Mouse (Mus musculus) CH12.LX (cell line): ENCODE measurements around the gene Eral1. TPM values are rescaled to one million over a fixed set of nuclear protein-coding genes. Genes with fewer than 3 reads are reported as not detected.

ENCODE experiments used
- DNase-seq: peaks from one replicate; pipeline ENCODE4 v3.0.0-alpha.2; 2013; ENCODE audit errors: extremely low read depth
- H3K27ac ChIP-seq: 2 replicates; pipeline ENCODE4 v1.5.1; 2012; ENCODE audit warnings: low read depth, mild to moderate bottlenecking, control low read depth, moderate library complexity; ENCODE audit not compliant: insufficient read depth
- H3K27me3 ChIP-seq: replicated peaks from 2 replicates; pipeline ENCODE3; 2012; ENCODE audit warnings: inconsistent platforms
- H3K36me3 ChIP-seq, 2 experiments: replicated peaks in 1 of 2; 2 replicates each; pipeline versions ENCODE3 to v1.6.1; 2012; ENCODE audit warnings: inconsistent platforms in 1 of 2, low read length in 1 of 2, mild to moderate bottlenecking in 1 of 2, mixed read lengths in 1 of 2, moderate library complexity in 1 of 2; ENCODE audit not compliant: control insufficient read depth in 1 of 2, insufficient read depth in 1 of 2
- H3K4me1 ChIP-seq, 2 experiments: 2 replicates each; pipeline ENCODE4 v1.6.1; 2012; ENCODE audit warnings: inconsistent platforms in 1 of 2, moderate library complexity in 1 of 2; ENCODE audit not compliant: insufficient read depth in 2 of 2, control insufficient read depth in 1 of 2
- H3K4me2 ChIP-seq: 2 replicates; pipeline ENCODE4 v1.6.1; 2012; ENCODE audit warnings: low read depth, mild to moderate bottlenecking, control low read depth; ENCODE audit not compliant: poor library complexity, insufficient read depth, severe bottlenecking
- H3K4me3 ChIP-seq, 3 experiments: fragments of 150-350 bp in 1 of 3; sonication (generic) in 1 of 3; replicated peaks in 1 of 3; 2 replicates each; pipeline versions ENCODE3 to v1.5.1; 2011 to 2012; ENCODE audit warnings: low read depth in 2 of 3, low read length in 2 of 3, mild to moderate bottlenecking in 2 of 3, moderate library complexity in 2 of 3, control low read depth in 1 of 3, improper control_type of control experiment in 1 of 3, inconsistent platforms in 1 of 3, mixed read lengths in 1 of 3; ENCODE audit not compliant: poor library complexity in 1 of 3
- H3K79me2 ChIP-seq: replicated peaks from 2 replicates; pipeline ENCODE4 v1.6.1; 2012; ENCODE audit warnings: mild to moderate bottlenecking, moderate library complexity; ENCODE audit not compliant: control insufficient read depth, poor library complexity, insufficient read depth, severe bottlenecking; ENCODE audit errors: extremely low read depth
- H3K9ac ChIP-seq: 2 replicates; pipeline ENCODE4 v1.6.1; 2012; ENCODE audit warnings: low read depth, mild to moderate bottlenecking, control low read depth, moderate library complexity; ENCODE audit not compliant: insufficient read depth
- H3K9me3 ChIP-seq: replicated peaks from 2 replicates; pipeline ENCODE3; 2012; ENCODE audit warnings: low read length, inconsistent platforms, mixed read lengths
- CTCF ChIP-seq, 2 experiments: IDR thresholded peaks in 1 of 2; conservative IDR thresholded peaks in 1 of 2; 2 replicates each; pipeline ENCODE4 v1.5.1; 2011 to 2012; ENCODE audit warnings: low read depth in 2 of 2, low read length in 2 of 2, improper control_type of control experiment in 1 of 2, inconsistent platforms in 1 of 2, mild to moderate bottlenecking in 1 of 2, moderate library complexity in 1 of 2
- EP300 ChIP-seq: IDR thresholded peaks from 2 replicates; pipeline ENCODE4 v1.6.1; 2011; ENCODE audit warnings: low read length, improper control_type of control experiment
- JUND ChIP-seq: conservative IDR thresholded peaks from 2 replicates; pipeline ENCODE4 v1.6.1; 2011; ENCODE audit warnings: low read depth, low read length, improper control_type of control experiment
- MAFK ChIP-seq: IDR thresholded peaks from 2 replicates; pipeline ENCODE4 v1.6.1; 2011; ENCODE audit warnings: low read length, improper control_type of control experiment; ENCODE audit not compliant: insufficient replicate concordance
- MAX ChIP-seq: IDR thresholded peaks from 2 replicates; pipeline ENCODE4 v1.6.1; 2011; ENCODE audit warnings: low read length, improper control_type of control experiment
- MEF2A ChIP-seq: IDR thresholded peaks from 2 replicates; pipeline ENCODE4 v1.6.1; 2014; ENCODE audit warnings: low read depth, mild to moderate bottlenecking, inconsistent platforms, low read length, improper control_type of control experiment, borderline replicate concordance
- MXI1 ChIP-seq: IDR thresholded peaks from 2 replicates; pipeline ENCODE4 v1.6.1; 2011; ENCODE audit warnings: mild to moderate bottlenecking, low read depth, low read length, improper control_type of control experiment
- MYC ChIP-seq: IDR thresholded peaks from 2 replicates; pipeline ENCODE4 v1.6.1; 2011; ENCODE audit warnings: low read depth, mild to moderate bottlenecking, improper control_type of control experiment, low read length
- POLR2AphosphoS2 ChIP-seq: IDR thresholded peaks from 2 replicates; pipeline ENCODE4 v1.6.1; 2011; ENCODE audit warnings: low read depth, low read length, improper control_type of control experiment
- TBP ChIP-seq: conservative IDR thresholded peaks from 2 replicates; pipeline ENCODE4 v1.6.1; 2011; ENCODE audit warnings: low read depth, low read length, improper control_type of control experiment
- USF2 ChIP-seq: conservative IDR thresholded peaks from 2 replicates; pipeline ENCODE4 v1.6.1; 2011; ENCODE audit warnings: low read depth, low read length, improper control_type of control experiment
- ZKSCAN1 ChIP-seq: IDR thresholded peaks from 2 replicates; pipeline ENCODE4 v1.6.1; 2012; ENCODE audit warnings: low read depth, inconsistent platforms, low read length, improper control_type of control experiment, borderline replicate concordance
- ZMIZ1 ChIP-seq: IDR thresholded peaks from 2 replicates; pipeline ENCODE4 v1.6.1; 2012; ENCODE audit warnings: low read depth, mild to moderate bottlenecking, inconsistent platforms, low read length, improper control_type of control experiment
- dilution Hi-C: fragments of 300-500 bp; cut with MboI; formaldehyde crosslinking; loops from 2 replicates; pipeline ENCODE4 v1.14.3; 2020; ENCODE audit warnings: low sequenced_read_pairs; ENCODE audit not compliant: extremely low pct_unique_long_range_greater_than_20kb, extremely low pct_ligation_motif_present
- in situ Hi-C: fragments of 300-500 bp; cut with MboI; formaldehyde crosslinking; loops from 3 replicates; pipeline ENCODE4 v1.14.3; 2019; ENCODE audit warnings: low sequenced_read_pairs, low pct_ligation_motif_present, low pct_unique_long_range_greater_than_20kb, mixed read lengths
- polyA plus RNA-seq: library from polyadenylated mRNA; unstranded; fragments of >175 nt; gene quantifications from 2 replicates; pipeline ENCODE4 v1.2.1, GENCODE M21; 2012; ENCODE audit warnings: low read depth; ENCODE audit not compliant: insufficient read length
- total RNA-seq, 2 experiments: library from RNA; depleted of rRNA; stranded (reverse); fragments of 300-350 nt in 1 of 2; fragments of >200 nt in 1 of 2; gene quantifications; 2 replicates each; pipeline ENCODE4 v1.2.3; 2012 to 2014

Gene Eral1
- total and polyA plus RNA-seq, 3 experiments = 39.1 to 43.2 (median 41.5) TPM

- H3K4me3 ChIP-seq = no peak overlapping the region
- H3K27me3 ChIP-seq = no peaks in the 10 kb centered on the region
- in situ Hi-C loops = no loop called here
- peaks cover 50 to 86% of the 10 kb centered on the region in 2 experiments for H3K36me3 ChIP-seq
- dilution Hi-C loops = no loop called here
- no peak overlapping the region for H3K9ac ChIP-seq
- no peak for DNase-seq
- H3K27ac ChIP-seq = no peak overlapping the region
- TF ChIP-seq POLR2AphosphoS2 (no peak), USF2 (no peak), MEF2A (no peak), ZMIZ1 (no peak), MXI1 (no peak)
- H3K4me1 ChIP-seq = peaks cover 4 to 9% of the 10 kb centered on the region in 2 experiments
- H3K4me2 ChIP-seq = no peak overlapping the region
- peaks cover 10% of the 10 kb centered on the region for H3K79me2 ChIP-seq
- H3K9me3 ChIP-seq = no peaks in the 10 kb centered on the region
Observed at GRCm38 (mm10) chr11:78074277-78074652, 5.9 kb downstream of the Eral1 start.

DNA sequence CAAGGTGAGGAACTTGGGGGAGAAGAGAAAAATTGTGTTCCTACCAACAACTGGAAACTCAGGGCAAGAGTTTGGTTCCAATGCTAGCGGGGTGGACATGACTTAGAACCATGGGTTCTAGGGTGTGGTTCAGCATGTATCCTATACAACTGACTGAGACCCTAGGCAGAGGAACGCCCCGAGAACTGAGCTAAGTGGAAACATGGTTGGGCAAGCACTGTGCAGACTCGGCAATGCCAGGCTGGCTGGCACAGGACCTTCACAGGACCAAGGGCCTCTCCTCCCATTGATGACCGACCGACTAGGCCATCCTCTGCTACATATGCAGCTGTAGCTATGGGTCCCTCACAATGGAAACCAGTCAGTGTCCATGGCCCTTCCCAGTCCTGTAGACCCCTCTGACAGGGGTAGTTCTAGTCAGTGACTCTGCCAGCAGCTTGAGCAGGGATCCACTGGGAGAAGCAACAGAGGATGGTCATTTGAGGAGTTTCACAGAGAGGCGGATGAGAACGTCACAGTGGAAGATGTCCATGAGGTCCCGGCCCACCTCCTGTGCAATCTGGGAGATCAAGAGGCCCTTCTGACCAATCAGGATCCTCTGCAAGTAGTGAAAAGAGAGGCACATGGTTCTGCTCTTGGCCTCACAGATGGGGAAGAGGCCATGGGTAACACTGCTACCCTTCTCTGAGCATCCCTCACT lies 6.5 kb downstream of the Eral1 start:
- no peak overlapping the region for H3K4me2 ChIP-seq
- TF ChIP-seq EP300 (no peak), JUND (no peak), MYC (no peak), MAFK (no peak), MAX (no peak), TBP (no peak), ZKSCAN1 (no peak), CTCF (conservative IDR thresholded peaks at IDR 0.05 in 1 of 2, IDR thresholded peaks at IDR 0.05 in 1 of 2; ENCODE audit: low read depth in 2 of 2, low read length in 2 of 2) (no peak)
- TF ChIP-seq, all 38 proteins: peak for 0
- no peak overlapping the region for H3K9ac ChIP-seq
- in situ Hi-C loops (no loop called here), dilution Hi-C loops (no loop called here)
- H3K27me3 ChIP-seq = no peaks in the 10 kb centered on the region
- H3K36me3 ChIP-seq = peaks cover 50 to 82% of the 10 kb centered on the region in 2 experiments
- H3K4me3 ChIP-seq = no peak overlapping the region
- H3K9me3 ChIP-seq = no peaks in the 10 kb centered on the region
- H3K4me1 ChIP-seq = peaks cover 0 to 4% of the 10 kb centered on the region in 2 experiments; a peak in 1 of 4 replicates
- no peak for DNase-seq
- peaks cover 4% of the 10 kb centered on the region for H3K79me2 ChIP-seq
- H3K27ac ChIP-seq = no peak overlapping the region
